Mouse (Mus musculus) liver, adult (tissue): ENCODE results near the gene Rims3.

Experiments used
- GATA4 ChIP-seq: IDR thresholded peaks from 2 replicates; pipeline ENCODE4 v1.6.1; 2014; ENCODE audit warnings: mild to moderate bottlenecking, low read length; ENCODE audit not compliant: insufficient replicate concordance

Gene Rims3

DNA sequence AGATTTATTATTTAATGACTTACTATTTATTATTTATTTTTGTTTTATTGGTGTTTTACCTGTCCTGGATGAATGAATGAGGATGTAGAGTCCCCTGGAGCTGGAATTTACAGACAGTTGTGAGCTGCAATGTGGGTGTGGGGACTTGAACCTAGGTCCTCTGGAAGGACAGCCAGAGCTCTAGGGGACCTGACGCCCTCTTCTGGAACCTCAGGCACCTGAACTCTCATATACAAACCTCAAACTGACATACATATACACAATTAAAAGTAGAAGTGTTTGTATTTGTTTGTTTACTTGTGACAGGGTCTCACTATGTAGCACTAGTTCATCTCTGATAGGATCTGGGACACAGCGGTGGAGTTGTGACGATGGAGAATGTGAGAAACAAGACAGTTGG is 13.3 kb upstream of the Rims3 start:
- no peak for TF ChIP-seq GATA4

GRCm38 (mm10) chr4:120844423-120845082 is 10.1 kb upstream of the Rims3 start:
- no peak for TF ChIP-seq GATA4

GRCm38 (mm10) chr4:120845098-120845497 is 9.5 kb upstream of the Rims3 start:
- no peak for TF ChIP-seq GATA4

DNA sequence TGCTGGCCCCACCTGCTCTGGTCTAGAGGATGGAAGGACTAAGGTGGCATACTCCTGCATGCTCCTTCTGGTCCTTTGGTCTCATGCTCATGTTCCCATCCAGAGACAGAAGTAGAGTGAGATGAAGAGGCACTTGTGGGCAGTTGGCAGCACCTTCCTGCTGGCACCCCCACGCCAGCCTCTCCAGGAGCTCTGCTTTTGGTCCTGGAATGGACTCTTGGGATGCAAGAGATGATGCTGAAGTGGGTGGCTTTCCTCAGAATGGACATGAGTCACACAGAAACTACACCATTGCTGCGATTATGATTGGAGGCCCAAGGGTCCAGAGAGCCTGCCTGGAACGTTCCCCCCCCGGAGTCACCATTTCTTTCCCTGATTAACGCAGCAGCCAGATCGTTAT is 5.7 kb upstream of the Rims3 start:
- TF ChIP-seq GATA4, result no peak

GRCm38 (mm10) chr4:120849451-120849850 is 5.2 kb upstream of the Rims3 start:
- no peak for TF ChIP-seq GATA4

GRCm38 (mm10) chr4:120850946-120851345 is 3.7 kb upstream of the Rims3 start:
- TF ChIP-seq GATA4, result no peak

GRCm38 (mm10) chr4:120855360-120856060 is 894 bp downstream of the Rims3 start:
- TF ChIP-seq GATA4, result no peak

- TF ChIP-seq GATA4, result no peak
Observed at GRCm38 (mm10) chr4:120856376-120856775, 1.8 kb downstream of the Rims3 start.

DNA sequence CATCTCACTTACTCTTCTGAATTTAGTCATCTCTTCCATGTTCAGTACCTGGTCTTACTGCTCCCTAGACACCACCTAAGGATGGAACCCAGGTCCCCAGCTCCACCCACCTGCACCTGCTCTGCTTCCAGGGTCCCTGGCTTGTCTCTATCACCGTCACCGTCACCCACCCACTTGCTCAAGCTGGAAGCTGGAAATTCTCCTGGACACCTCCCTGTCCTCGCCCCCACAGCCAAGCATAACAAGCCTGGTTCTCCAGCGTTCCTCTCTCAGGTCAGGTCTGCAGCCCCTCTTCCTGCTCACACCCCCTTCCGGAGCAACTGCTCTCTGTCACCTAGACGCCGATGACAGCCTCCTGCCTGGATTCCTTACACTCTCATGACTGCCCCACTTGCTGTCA is 5.2 kb downstream of the Rims3 start:
- no peak for TF ChIP-seq GATA4

- no peak for TF ChIP-seq GATA4
Observed at GRCm38 (mm10) chr4:120866211-120866610, 11.6 kb downstream of the Rims3 start.

GRCm38 (mm10) chr4:120868246-120868645 is 13.6 kb downstream of the Rims3 start:
- no peak for TF ChIP-seq GATA4

DNA sequence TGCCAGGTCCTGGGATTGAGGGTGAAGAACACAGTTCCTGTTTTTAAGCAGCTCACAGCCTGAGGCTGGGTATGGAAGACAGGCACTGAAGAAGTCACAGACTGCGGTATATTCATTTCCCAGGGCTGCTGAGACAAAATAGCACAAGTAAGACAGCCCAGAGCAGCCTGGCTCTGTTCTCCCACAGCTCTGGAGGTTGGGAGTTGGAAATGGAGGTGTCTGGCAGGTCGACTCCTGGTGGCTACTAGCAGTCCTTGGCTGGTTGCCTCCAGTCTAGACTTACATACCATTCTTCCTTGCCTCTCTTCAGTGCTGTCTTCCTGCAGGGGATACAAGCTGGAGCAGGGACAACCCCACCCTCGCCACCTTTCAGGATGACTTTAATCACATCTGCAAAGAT is 14.4 kb downstream of the Rims3 start:
- no peak for TF ChIP-seq GATA4

DNA sequence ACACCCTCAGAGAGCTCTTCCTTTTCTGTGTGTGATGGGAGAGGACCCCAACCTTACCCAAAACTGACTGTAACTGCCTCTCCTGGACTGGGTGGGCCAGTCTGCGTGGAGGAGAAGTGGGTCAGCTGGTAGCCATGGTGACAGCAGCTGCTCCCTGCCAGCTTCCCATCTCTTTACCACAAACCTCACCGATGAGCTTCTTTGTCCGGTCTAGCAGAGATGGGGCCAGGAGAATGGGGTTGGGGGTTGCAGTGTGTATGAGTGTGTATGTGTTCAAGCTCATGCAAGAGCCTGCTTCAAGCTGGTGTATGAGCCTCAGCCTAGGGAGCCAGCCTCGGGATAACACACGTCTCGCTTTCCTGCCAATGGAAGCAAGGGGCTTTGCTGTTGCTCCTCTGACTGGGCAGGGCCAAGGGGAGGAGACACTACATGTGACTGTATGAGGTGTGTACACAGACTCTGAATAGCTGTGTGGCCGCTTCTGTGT is 15.7 kb downstream of the Rims3 start:
- no peak for TF ChIP-seq GATA4

- no peak for TF ChIP-seq GATA4
Observed at GRCm38 (mm10) chr4:120875961-120876360, 21.3 kb downstream of the Rims3 start.

GRCm38 (mm10) chr4:120878728-120879127 is 24.1 kb downstream of the Rims3 start:
- TF ChIP-seq GATA4, result no peak

DNA sequence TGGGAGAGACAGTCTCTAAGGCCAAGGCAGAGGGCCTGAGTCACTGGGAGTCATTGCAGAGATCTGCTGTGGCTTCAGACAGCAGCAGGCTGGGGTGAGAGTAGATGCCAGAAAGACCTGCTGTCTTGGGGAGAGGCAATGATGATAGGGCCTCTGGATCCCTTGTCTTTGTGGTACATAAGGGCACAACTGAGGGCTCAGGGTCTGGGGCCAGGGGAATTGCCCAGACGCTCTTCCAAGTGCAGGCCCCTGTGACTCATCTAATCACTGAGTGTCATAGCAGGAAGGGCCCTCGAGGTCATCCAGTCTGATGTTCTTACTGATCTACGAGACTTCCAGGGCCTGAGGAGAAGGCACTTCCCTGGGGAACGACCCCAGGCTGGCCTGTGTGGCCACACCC is 24.8 kb downstream of the Rims3 start:
- TF ChIP-seq GATA4, result no peak
